Mouse (Mus musculus) cerebellum, adult 9-10 months (tissue): ENCODE measurements around the gene Rpap2.

Experiments
- DNase-seq: peaks from one replicate; pipeline ENCODE4 v3.0.0; 2022

The Rpap2 gene

GRCm38 (mm10) chr5:107597301-107598077, at the start of gene Rpap2, which contains the start of gene Glmn:
Gene Rpap2, plus strand, starts transcription at chr5:107597373.
Gene Glmn, minus strand, starts transcription at chr5:107597888.
- peak; percentile 87 for DNase-seq

- no peak for DNase-seq
Observed at GRCm38 (mm10) chr5:107547955-107548354, 49.2 kb upstream of the Rpap2 start.

- DNase-seq = no peak
Observed at GRCm38 (mm10) chr5:107548444-107548843, 48.7 kb upstream of the Rpap2 start.

- DNase-seq = no peak
Observed at GRCm38 (mm10) chr5:107554336-107554735, 42.8 kb upstream of the Rpap2 start.

GRCm38 (mm10) chr5:107556969-107557368, 40.2 kb upstream of the Rpap2 start:
- no peak for DNase-seq

- DNase-seq = no peak
Observed at GRCm38 (mm10) chr5:107569148-107569547, 28.0 kb upstream of the Rpap2 start.

GRCm38 (mm10) chr5:107598380-107598779, 1.2 kb downstream of the Rpap2 start:
- no peak for DNase-seq

- peak; percentile 74 for DNase-seq
Observed at GRCm38 (mm10) chr5:107611224-107611623, 14.1 kb downstream of the Rpap2 start.

- DNase-seq = no peak
Observed at GRCm38 (mm10) chr5:107617986-107618385, 20.8 kb downstream of the Rpap2 start.

- DNase-seq = no peak
Observed at GRCm38 (mm10) chr5:107621327-107621726, 24.2 kb downstream of the Rpap2 start.

GRCm38 (mm10) chr5:107633651-107634050, 36.5 kb downstream of the Rpap2 start:
- DNase-seq = no peak

- DNase-seq = no peak
Observed at GRCm38 (mm10) chr5:107637106-107637505, 39.9 kb downstream of the Rpap2 start.

- no peak for DNase-seq
Observed at GRCm38 (mm10) chr5:107638366-107638765, 41.2 kb downstream of the Rpap2 start.

- DNase-seq = no peak
Observed at GRCm38 (mm10) chr5:107644595-107644994, 47.4 kb downstream of the Rpap2 start.

GRCm38 (mm10) chr5:107645935-107646334, 48.8 kb downstream of the Rpap2 start:
- no peak for DNase-seq

- no peak for DNase-seq
Observed at GRCm38 (mm10) chr5:107647580-107647979, 50.4 kb downstream of the Rpap2 start.

- no peak for DNase-seq
Observed at GRCm38 (mm10) chr5:107648552-107649125, 51.5 kb downstream of the Rpap2 start.

- no peak for DNase-seq
Observed at GRCm38 (mm10) chr5:107649680-107650079, 52.5 kb downstream of the Rpap2 start.

- DNase-seq = no peak
Observed at GRCm38 (mm10) chr5:107650427-107650826, 53.3 kb downstream of the Rpap2 start.

GRCm38 (mm10) chr5:107652055-107652660, 55.0 kb downstream of the Rpap2 start:
- no peak for DNase-seq

- DNase-seq = no peak
Observed at GRCm38 (mm10) chr5:107678392-107678791, 81.2 kb downstream of the Rpap2 start.

- no peak for DNase-seq
Observed at GRCm38 (mm10) chr5:107681300-107681699, 84.1 kb downstream of the Rpap2 start.

GRCm38 (mm10) chr5:107684380-107684779, 87.2 kb downstream of the Rpap2 start:
- no peak for DNase-seq

- no peak for DNase-seq
Observed at GRCm38 (mm10) chr5:107687161-107687560, 90.0 kb downstream of the Rpap2 start.
